Mouse (Mus musculus) intestine, embryonic 15.5 days (tissue): ENCODE measurements at regions not wholly inside any gene's neighbourhood (a gene's known extent, or its start where the extent isn't known, plus 50 kb on each side); places are given as distances from the start of the nearest gene placed in this dataset.
A peak's percentile ranks its signal among the peaks of the same experiment; 100 is the strongest.

Source experiments
- ATAC-seq: fragments of 200-750 bp; cut with Nextera tagmentation; 2 replicates; pipeline ENCODE4 v1.8.0; 2017; ENCODE audit warnings: moderate TSS enrichment, moderate library complexity
- H3K27ac ChIP-seq: fragments of 300-500 bp; sonication (generic); 2 replicates; pipeline ENCODE4 v1.5.1; 2015; ENCODE audit warnings: mild to moderate bottlenecking, inconsistent platforms
- H3K27me3 ChIP-seq: fragments of 300-500 bp; sonication (generic); replicated peaks from 2 replicates; pipeline ENCODE4 v1.6.1; 2015; ENCODE audit warnings: inconsistent platforms
- H3K36me3 ChIP-seq: fragments of 300-500 bp; sonication (generic); 2 replicates; pipeline ENCODE4 v1.6.1; 2015; ENCODE audit warnings: inconsistent platforms
- H3K4me1 ChIP-seq: fragments of 300-500 bp; sonication (generic); replicated peaks from 2 replicates; pipeline ENCODE4 v1.6.1; 2015; ENCODE audit warnings: inconsistent platforms
- H3K4me2 ChIP-seq: fragments of 300-500 bp; sonication (generic); replicated peaks from 2 replicates; pipeline ENCODE4 v1.6.1; 2015; ENCODE audit warnings: mild to moderate bottlenecking, inconsistent platforms
- H3K4me3 ChIP-seq: fragments of 300-500 bp; sonication (generic); replicated peaks from 2 replicates; pipeline ENCODE4 v1.5.1; 2015; ENCODE audit warnings: inconsistent platforms
- H3K9ac ChIP-seq: fragments of 300-500 bp; sonication (generic); 2 replicates; pipeline ENCODE4 v1.6.1; 2015; ENCODE audit warnings: inconsistent platforms
- H3K9me3 ChIP-seq: fragments of 300-500 bp; sonication (generic); 2 replicates; pipeline ENCODE4 v1.6.1; 2016; ENCODE audit warnings: inconsistent platforms
- WGBS: fragments of 180-500 bp; shearing (Covaris S2); methylation state at CpG from one replicate; pipeline ENCODE4 v1.1.7; 2015; 5-methylcytosine and 5-hydroxymethylcytosine counted together

DNA sequence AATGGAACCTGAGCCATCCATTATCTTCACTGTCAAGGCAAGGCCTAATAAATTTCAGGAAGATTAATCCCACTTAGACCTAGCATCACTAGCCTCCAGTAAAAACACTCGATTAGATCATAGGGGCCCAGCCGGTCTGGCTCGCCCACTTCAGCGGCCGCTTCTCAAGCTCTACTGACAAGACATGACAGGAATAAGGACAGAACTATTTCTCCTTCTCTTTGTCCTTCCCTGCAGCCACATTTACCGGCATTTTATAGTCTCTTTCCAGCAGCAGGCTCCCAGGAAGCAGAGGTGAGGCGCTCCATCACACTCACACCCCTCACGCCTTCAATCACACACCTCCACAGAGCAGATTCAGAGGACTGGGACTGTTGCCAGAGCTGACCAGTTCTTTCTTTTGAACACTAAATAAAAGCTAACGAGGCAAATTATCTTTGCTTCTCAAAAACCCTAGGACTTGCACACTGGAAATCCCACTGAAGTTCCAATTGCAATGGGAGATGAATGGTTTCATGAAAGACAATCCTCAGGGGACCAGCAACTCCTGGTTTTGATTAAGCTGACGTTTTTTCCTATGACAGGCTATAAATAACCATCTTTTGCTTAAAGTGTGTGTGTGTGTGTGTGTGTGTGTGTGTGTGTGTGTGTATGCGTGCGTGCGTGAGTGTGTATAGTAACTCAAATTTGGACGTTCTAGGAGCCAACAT lies 184.6 kb downstream of the Sox4 start:
- no peaks in the 10 kb centered on the region for H3K9me3 ChIP-seq
- ATAC-seq: no peak
- no peak overlapping the region for H3K4me3 ChIP-seq
- H3K4me2 ChIP-seq: no peak overlapping the region
- no peaks in the 10 kb centered on the region for H3K36me3 ChIP-seq
- no peaks in the 10 kb centered on the region for H3K27me3 ChIP-seq
- no peak overlapping the region for H3K27ac ChIP-seq
- 50% methylated on average over 14 of the region's 14 CpGs for WGBS
- peaks cover 10% of the 10 kb centered on the region; the same call in 1 of the 2 replicates for H3K4me1 ChIP-seq
- no peak overlapping the region for H3K9ac ChIP-seq

DNA sequence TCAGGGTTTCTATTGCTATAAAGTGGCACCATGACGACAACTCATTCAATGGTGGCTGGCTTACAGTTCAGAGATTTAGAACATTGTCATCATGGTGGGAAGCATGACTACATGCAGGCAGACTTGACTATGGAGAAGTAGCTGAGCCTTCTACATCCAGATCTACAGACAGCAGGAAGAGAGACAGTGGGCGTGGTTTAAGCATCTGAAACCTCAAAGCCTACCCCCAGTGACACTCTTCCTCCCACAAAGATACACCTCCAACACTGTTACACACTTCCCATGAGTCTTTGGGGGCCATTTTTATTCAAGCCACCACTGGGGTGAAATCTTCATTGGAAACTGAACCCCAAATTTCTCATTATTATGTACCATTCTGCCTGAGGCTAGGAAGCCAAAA lies 191.0 kb downstream of the Sox4 start:
- Histone ChIP-seq H3K4me2 (no peak overlapping the region), H3K27me3 (no peaks in the 10 kb centered on the region), H3K9me3 (no peaks in the 10 kb centered on the region), H3K27ac (no peak overlapping the region), H3K4me1 (peaks cover 13% of the 10 kb centered on the region), H3K9ac (no peak overlapping the region), H3K36me3 (no peaks in the 10 kb centered on the region), H3K4me3 (no peak overlapping the region)
- no peak for ATAC-seq
- 89% methylated on average over 2 of the region's 2 CpGs for WGBS

DNA sequence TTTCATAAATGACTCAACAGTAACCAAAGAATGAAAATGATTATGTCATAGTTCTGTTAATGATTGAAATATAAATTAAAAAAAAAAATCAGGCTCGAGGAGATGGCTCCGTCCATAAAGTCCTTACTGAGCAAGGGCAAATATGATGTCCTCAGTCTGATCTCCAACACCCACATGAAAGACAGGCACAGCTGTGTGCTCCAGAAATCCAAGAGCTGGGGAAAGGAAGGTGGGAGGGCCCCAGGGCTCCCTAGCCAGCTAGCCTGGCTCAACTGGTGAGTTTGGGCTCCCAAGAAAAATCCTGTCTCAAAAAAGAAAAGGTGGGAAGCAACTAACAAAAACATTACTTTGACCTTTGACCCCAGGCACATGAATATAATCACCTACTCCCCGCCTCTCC lies 194.5 kb downstream of the Sox4 start:
- H3K27ac ChIP-seq: 0 out of 2 replicates have a peak overlapping the region, but pooled peaks have one; percentile 48
- peaks cover 24% of the 10 kb centered on the region for H3K4me1 ChIP-seq
- 35% methylated on average over 3 of the region's 3 CpGs for WGBS

GRCm38 (mm10) chr13:28757846-28758522 lies 195.5 kb downstream of the Sox4 start:
- Histone ChIP-seq H3K4me3 (peak overlapping the region; percentile 30), H3K27ac (peak overlapping the region; percentile 86), H3K4me1 (peaks cover 24% of the 10 kb centered on the region), H3K9ac (peak overlapping the region; percentile 21; the same call in 1 of the 2 replicates), H3K27me3 (no peaks in the 10 kb centered on the region), H3K9me3 (no peaks in the 10 kb centered on the region), H3K36me3 (no peaks in the 10 kb centered on the region), H3K4me2 (peak overlapping the region; percentile 65)
- WGBS: 4% methylated on average over 13 of the region's 13 CpGs
- peak; percentile 92 for ATAC-seq

More for the DNA sequence above, 194.5 kb downstream of the Sox4 start:
- H3K9ac ChIP-seq: no peak overlapping the region
- no peak overlapping the region for H3K4me3 ChIP-seq
- no peaks in the 10 kb centered on the region for H3K36me3 ChIP-seq
- H3K27me3 ChIP-seq: no peaks in the 10 kb centered on the region
- no peaks in the 10 kb centered on the region for H3K9me3 ChIP-seq
- H3K4me2 ChIP-seq: no peak overlapping the region
- ATAC-seq: no peak

DNA sequence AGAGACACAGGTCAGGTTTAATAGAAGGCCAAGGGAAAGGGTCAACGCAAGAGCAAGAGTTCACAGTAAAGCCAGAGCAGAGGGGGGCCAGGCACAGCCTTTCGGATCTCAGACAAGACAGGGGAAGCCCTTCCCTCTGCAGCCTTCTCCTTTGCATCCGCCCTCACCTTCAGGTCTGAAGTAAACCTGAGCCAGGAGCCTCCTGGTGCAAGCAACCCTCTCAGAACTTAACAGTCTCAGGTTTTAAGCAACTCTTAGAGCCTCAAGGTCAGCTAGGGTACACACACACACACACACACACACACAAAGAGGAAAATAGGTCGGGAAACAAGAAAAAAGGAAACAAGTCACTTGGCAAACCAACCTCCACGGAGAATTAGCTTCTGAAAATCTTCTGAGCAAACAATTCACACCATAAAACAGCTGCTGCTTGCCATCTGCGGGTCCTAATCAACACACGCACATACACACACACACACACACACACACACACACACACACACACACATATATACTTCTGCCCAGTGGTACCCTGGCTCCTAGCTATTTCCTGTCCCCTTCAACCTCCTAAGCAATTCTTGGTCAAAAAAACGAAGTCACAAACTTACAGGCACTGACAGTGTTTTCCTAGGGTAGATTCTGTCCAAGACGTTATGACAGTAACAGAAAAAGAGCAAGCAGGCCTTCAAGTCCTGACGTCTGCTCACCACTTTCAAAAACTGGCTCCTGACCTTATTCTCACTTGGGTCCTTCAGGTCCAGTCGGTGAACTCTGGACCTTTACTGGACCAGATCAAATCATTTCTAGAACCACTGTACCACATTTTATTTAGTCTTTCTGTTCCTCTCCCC lies 196.4 kb downstream of the Sox4 start:
- Histone ChIP-seq H3K4me3 (no peak overlapping the region), H3K9ac (0 out of 2 replicates have a peak overlapping the region, but pooled peaks have one; percentile 21), H3K36me3 (no peaks in the 10 kb centered on the region), H3K9me3 (no peaks in the 10 kb centered on the region), H3K27ac (peak overlapping the region; percentile 86), H3K4me1 (peaks cover 24% of the 10 kb centered on the region), H3K27me3 (no peaks in the 10 kb centered on the region), H3K4me2 (peak overlapping the region; percentile 65)
- ATAC-seq: peak; percentile 21
- 17% methylated on average over 11 of the region's 11 CpGs for WGBS

DNA sequence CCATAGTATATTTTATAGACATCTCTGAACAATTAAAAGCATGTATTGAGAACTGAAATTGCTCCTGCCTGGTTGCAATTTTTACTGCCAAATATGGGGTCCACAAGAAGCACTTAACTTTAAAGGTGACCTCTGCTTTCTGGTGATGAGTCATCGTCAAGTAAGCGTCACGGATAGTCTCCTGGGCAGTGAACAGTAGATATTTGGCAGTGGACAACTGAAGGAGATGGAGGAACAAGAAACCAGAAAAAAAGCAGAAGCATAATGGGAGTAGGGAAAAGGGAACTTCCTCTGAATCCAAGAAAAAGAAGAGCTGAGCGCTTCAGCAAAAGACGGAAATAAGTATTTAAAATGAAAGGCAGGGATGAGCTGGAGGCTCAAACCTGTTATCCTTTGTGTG lies 199.3 kb downstream of the Sox4 start:
- H3K9ac ChIP-seq: no peak overlapping the region
- no peaks in the 10 kb centered on the region for H3K27me3 ChIP-seq
- WGBS: 56% methylated on average over 5 of the region's 5 CpGs
- H3K4me2 ChIP-seq: no peak overlapping the region
- no peak for ATAC-seq
- peaks cover 23% of the 10 kb centered on the region for H3K4me1 ChIP-seq
- no peak overlapping the region for H3K27ac ChIP-seq
- H3K9me3 ChIP-seq: no peaks in the 10 kb centered on the region
- no peaks in the 10 kb centered on the region for H3K36me3 ChIP-seq
- no peak overlapping the region for H3K4me3 ChIP-seq

DNA sequence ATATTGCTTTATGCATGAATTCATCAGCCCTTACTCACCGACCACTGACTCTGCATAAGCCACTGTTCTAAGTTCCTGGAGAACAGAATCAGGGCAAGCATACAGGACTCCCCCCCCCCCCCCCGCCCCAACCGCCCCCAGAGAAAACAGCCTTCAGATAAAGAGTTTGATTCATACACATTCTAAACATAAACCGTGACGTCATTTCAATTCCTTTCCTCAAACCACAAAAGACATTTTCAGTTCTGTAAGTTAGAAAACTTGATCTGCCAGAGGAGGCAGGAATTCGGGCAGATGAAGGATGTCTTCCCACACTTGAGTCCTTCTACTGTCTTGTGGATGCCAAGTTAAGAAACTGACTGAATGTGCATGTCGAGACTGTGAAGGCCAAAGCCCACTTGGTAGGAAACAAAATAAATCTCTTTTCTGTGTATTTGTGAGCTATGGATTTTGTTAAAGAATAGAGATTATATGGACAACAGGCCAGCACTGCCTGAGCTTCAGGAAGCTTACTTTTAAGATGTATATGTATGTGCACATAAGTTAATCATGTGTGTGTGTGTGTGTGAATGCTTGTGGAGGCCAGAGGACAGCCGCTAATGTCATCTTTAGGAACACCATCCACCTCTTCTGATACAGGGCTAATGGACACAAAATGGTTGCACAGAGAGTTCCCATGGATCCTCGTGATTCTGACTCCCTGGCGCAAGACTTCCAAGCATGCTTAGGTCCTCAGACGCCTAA lies 202.4 kb downstream of the Sox4 start:
- no peaks in the 10 kb centered on the region for H3K27me3 ChIP-seq
- H3K4me2 ChIP-seq: no peak overlapping the region
- no peak for ATAC-seq
- no peaks in the 10 kb centered on the region for H3K4me1 ChIP-seq
- no peak overlapping the region for H3K27ac ChIP-seq
- 64% methylated on average over 10 of the region's 11 CpGs for WGBS
- no peaks in the 10 kb centered on the region for H3K9me3 ChIP-seq
- no peaks in the 10 kb centered on the region for H3K36me3 ChIP-seq
- no peak overlapping the region for H3K9ac ChIP-seq
- H3K4me3 ChIP-seq: no peak overlapping the region

GRCm38 (mm10) chr13:28740158-28740670 lies 213.3 kb downstream of the Sox4 start:
- Histone ChIP-seq H3K27ac (no peak overlapping the region), H3K36me3 (no peaks in the 10 kb centered on the region), H3K4me2 (no peak overlapping the region), H3K27me3 (no peaks in the 10 kb centered on the region), H3K4me1 (peaks cover 11% of the 10 kb centered on the region), H3K9ac (no peak overlapping the region), H3K4me3 (no peak overlapping the region), H3K9me3 (no peaks in the 10 kb centered on the region)
- no peak for ATAC-seq
- WGBS: 32% methylated on average over 7 of the region's 7 CpGs

GRCm38 (mm10) chr13:28738160-28739100 lies 215.1 kb downstream of the Sox4 start:
- 33% methylated on average over 8 of the region's 8 CpGs for whole genome bisulfite sequencing
- ATAC-seq: peak; percentile 70
- H3K36me3 ChIP-seq: no peaks in the 10 kb centered on the region
- no peaks in the 10 kb centered on the region for H3K9me3 ChIP-seq
- no peaks in the 10 kb centered on the region for H3K27me3 ChIP-seq
- no peak overlapping the region for H3K27ac ChIP-seq
- H3K9ac ChIP-seq: no peak overlapping the region
- H3K4me3 ChIP-seq: no peak overlapping the region
- peaks cover 11% of the 10 kb centered on the region for H3K4me1 ChIP-seq
- no peak overlapping the region for H3K4me2 ChIP-seq

DNA sequence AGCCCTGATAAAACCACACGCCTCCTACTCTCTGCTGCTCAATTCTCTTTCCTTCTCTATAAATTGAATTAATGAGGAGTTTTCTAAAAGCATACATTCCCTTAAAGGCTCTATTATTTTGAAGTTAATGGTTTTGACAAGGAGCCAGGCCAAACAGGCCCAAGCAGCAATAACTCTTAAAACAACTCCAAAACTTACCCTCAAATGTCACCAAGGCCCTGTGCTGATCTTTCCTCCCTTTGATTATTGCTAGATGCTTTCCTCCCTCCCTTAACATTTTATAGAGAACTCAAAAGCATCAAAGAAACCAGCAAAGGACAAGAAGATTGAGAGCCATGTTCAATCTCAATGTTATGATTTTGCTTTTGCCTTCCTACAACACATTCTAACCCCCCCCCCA lies 221.0 kb downstream of the Sox4 start:
- ATAC-seq: no peak
- WGBS: 67% methylated on average over 1 of the region's 1 CpGs

GRCm38 (mm10) chr13:28732036-28732435 lies 221.5 kb downstream of the Sox4 start:
- Histone ChIP-seq H3K4me1 (no peaks in the 10 kb centered on the region), H3K9ac (no peak overlapping the region), H3K4me3 (no peak overlapping the region), H3K27ac (no peak overlapping the region), H3K4me2 (no peak overlapping the region), H3K27me3 (no peaks in the 10 kb centered on the region), H3K36me3 (no peaks in the 10 kb centered on the region), H3K9me3 (no peaks in the 10 kb centered on the region)
- no peak for ATAC-seq
- 82% methylated on average over 3 of the region's 3 CpGs for WGBS

More for the DNA sequence above, 221.0 kb downstream of the Sox4 start:
- Histone ChIP-seq H3K4me3 (no peak overlapping the region), H3K4me1 (no peaks in the 10 kb centered on the region), H3K36me3 (no peaks in the 10 kb centered on the region), H3K27me3 (no peaks in the 10 kb centered on the region), H3K9ac (no peak overlapping the region), H3K9me3 (no peaks in the 10 kb centered on the region), H3K4me2 (no peak overlapping the region), H3K27ac (no peak overlapping the region)
